8 mouse cellular contexts compared by ENCODE assay signal in genomic region chr2:126245446-126245845, GRCm38 (mm10). TPM values are rescaled to one million over a fixed set of nuclear protein-coding genes. Genes with fewer than 3 reads are reported as not detected.
DNase-seq lines count a peak whose midpoint lies in the region.

No protein-coding gene starts in this region.

- DNase-seq in gastrocnemius, postnatal 10 days: peak; percentile 13
- no peak for DNase-seq in gastrocnemius, postnatal 25 days
- DNase-seq in right cerebral cortex, adult 18-20 months: peak; percentile 12
- no peak for DNase-seq in right cerebral cortex, postnatal 36 days (ENCODE audit: low spot score in 2 of 2)
- peak; percentile 11 to 12 for DNase-seq in kidney, postnatal 4 days
- peak; percentile 6 for DNase-seq in right cerebral cortex, postnatal 25 days
- DNase-seq in yolk sac, embryonic 10.5 days (ENCODE audit: low spot score): no peak
- no peak for DNase-seq in urinary bladder, postnatal 10 days (ENCODE audit: low spot score)

RNA-seq across cellular contexts. Expression of gene Gm17555, which starts 30.5 kb away (rescaled TPM):
- total RNA-seq in gastrocnemius, postnatal 10 days (2021): not detected
- total RNA-seq in gastrocnemius, postnatal 25 days (2021): not detected

Comparison
In these comparisons a context has a peak if more than half of its experiments do, and no peak if none do; other contexts are left out.
1. DNase-seq: peak in gastrocnemius, postnatal 10 days (single experiment), right cerebral cortex, adult 18-20 months (single experiment), kidney, postnatal 4 days (2 of 2) and right cerebral cortex, postnatal 25 days (single experiment); none in gastrocnemius, postnatal 25 days (single experiment), right cerebral cortex, postnatal 36 days (0 of 2), yolk sac, embryonic 10.5 days (single experiment) and urinary bladder, postnatal 10 days (single experiment).